Mouse (Mus musculus) bone marrow, adult 2 months (tissue): ENCODE results near the gene Rabgap1.

Experiments used
- CTCF ChIP-seq: fragments of 200-500 bp; IDR thresholded peaks from 2 replicates; pipeline ENCODE4 v1.5.1; 2011; ENCODE audit warnings: low read length, control low read depth; ENCODE audit not compliant: control insufficient read depth, insufficient read depth
- POLR2A ChIP-seq: fragments of 200-500 bp; IDR thresholded peaks from 2 replicates; pipeline ENCODE4 v1.6.1; 2011; ENCODE audit warnings: low read depth, mild to moderate bottlenecking, control low read depth, low read length, borderline replicate concordance; ENCODE audit not compliant: control insufficient read depth

GRCm38 (mm10) chr2:37480039-37480438, 37.0 kb downstream of the Rabgap1 start:
- no peak for TF ChIP-seq CTCF
- no peak for TF ChIP-seq POLR2A
